Mouse (Mus musculus) bone marrow, adult 2 months (tissue): Measurements from ENCODE around the gene Tmem44.

ENCODE experiments used
- CTCF ChIP-seq: fragments of 200-500 bp; IDR thresholded peaks from 2 replicates; pipeline ENCODE4 v1.5.1; 2011; ENCODE audit warnings: low read length, control low read depth; ENCODE audit not compliant: control insufficient read depth, insufficient read depth
- POLR2A ChIP-seq: fragments of 200-500 bp; IDR thresholded peaks from 2 replicates; pipeline ENCODE4 v1.6.1; 2011; ENCODE audit warnings: low read depth, mild to moderate bottlenecking, control low read depth, low read length, borderline replicate concordance; ENCODE audit not compliant: control insufficient read depth

DNA sequence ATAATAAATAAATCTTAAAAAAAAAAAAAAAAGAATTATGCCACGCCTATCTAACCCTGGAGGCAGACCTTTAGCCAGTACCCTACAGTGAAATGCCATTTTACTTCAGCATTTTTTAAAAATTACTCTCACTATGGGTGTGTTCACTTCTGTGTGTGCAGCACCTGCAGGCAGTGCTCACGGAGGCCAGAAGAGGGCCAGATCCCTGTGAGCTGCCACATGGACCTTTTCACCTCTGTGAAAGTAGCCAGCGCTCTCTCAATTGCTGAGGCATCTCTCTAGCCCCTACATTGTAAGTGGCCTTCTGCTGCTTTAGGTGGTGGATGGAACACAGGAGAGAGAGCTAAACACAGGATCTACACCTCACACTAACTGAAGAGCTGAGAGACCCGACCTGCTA, 19.5 kb upstream of the Tmem44 start:
- TF ChIP-seq CTCF (0 out of 2 replicates have a peak, but pooled peaks have one; percentile 11), POLR2A (no peak)
